Mouse (Mus musculus) lung, postnatal 25 days (tissue): ENCODE measurements at regions not wholly inside any gene's neighbourhood (a gene's known extent, or its start where the extent isn't known, plus 50 kb on each side); places are given as distances from the start of the nearest gene placed in this dataset.

ENCODE experiments used
- DNase-seq: peaks from one replicate; pipeline ENCODE4 v3.0.0; 2022; ENCODE audit warnings: low spot score

- no peak for DNase-seq
Observed at GRCm38 (mm10) chr5:118353689-118354088, 108.7 kb downstream of the 2410131K14Rik start.

GRCm38 (mm10) chr5:118354127-118354526 lies 109.1 kb downstream of the 2410131K14Rik start:
- DNase-seq, result no peak

DNA sequence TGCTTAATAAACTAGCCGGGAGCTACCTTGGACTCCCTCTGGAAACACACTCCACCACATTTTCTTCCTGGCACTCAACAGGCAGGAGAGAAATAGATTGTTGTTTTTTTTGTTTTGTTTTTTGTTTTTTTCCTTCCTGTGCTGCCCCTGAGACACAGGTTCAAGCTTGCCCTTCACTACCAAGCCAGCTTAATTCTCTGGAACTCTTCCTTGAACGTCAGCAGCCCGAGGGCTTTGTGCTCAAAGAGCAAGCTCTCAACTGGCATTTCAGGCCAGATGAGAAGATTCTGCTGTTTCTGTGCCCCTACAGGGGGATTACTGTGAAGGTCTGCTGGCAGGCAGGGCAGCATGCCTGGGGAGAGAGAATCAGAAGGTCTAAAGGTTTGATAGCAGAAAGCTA lies 109.8 kb downstream of the 2410131K14Rik start:
- DNase-seq, result no peak

DNA sequence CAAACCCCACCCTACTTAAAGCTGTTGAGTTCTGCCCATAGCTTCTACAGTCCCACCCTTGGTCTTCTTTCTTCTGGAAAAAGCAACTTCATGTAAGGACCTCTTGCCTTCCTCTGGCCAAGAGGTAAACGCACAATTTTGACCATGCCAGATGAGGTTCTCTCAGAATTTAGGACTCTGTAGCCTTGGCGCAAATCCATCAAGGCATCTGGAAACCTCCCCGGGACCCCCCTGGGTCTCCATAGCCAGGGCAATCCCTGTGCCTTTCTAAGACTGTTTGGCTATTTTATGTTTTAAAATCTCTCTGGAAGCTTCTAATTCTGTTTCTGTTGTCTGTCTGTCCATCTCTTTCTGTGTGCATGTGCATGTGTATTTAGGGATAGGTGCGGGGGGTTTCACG lies 110.3 kb downstream of the 2410131K14Rik start:
- no peak for DNase-seq

DNA sequence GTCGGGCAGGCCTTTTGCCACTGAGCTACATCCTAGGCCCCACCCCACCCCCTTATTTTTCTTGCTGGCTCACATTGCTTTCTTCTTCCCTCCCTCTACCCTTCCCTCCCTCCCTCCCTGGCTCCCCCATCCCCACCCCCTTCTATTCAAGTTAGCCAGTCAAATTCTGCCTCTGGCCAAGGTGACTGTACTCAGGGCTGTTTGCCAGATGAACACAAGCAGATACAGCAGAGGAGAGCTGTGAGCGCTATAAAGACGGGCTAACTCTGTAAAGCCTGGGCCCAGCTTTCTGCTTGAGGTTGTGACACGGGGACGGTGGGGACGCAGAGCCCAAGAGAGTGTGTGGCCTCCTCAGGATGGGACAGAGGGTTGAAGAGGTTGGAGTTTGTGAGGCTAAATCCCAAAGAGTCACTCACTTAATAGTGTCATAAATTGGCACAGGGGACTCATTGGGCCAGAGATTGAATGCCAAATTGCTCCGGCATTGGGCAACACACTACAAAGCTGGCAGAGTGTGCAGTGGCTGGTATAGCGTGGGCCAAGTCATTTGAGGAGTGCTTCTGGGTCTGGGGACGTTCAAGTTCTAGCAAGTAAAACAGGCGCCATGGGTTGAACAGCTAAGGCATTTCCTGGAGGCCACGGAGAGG lies 110.8 kb downstream of the 2410131K14Rik start:
- peak; percentile 63 for DNase-seq

DNA sequence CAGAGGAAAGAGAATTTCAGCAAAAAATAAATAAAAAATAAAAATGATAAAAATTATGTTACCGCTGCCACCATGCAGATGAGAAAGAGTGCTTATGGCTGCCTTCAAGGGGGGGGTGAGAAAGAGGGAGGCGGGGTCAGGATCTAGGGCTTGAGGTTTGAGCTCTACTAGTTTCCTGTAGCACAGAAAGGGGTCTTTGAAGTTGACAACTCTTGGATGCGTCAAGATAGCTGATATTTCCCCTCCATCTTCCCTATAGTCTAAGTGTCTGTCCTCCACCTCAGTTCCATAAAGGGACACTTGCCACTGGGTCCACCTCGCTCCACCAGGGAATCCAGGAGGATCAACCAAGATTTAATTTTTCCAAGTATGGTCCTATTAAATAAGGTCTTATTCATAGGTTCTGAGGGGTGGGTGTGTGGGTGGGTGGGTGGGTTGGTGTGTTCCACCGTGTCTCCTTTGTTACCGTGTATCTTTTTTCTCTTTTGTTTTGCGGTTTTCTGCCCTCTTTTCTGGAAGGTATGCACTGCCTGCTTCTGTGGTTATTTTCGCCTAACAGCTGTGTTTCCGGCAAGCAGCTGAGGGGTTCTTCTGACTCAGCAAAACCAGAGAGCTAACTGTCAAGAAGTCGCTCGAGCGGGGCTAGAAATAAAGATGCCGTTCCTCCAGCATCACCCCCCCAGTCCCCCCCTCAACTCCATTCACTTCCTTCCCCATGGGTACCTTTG lies 114.8 kb downstream of the 2410131K14Rik start:
- DNase-seq, result no peak

GRCm38 (mm10) chr5:118360374-118361064 lies 115.5 kb downstream of the 2410131K14Rik start:
- no peak for DNase-seq

- no peak for DNase-seq
Observed at GRCm38 (mm10) chr5:118361133-118361852, 116.3 kb downstream of the 2410131K14Rik start.

- DNase-seq, result no peak
Observed at GRCm38 (mm10) chr5:118361853-118362406, 116.9 kb downstream of the 2410131K14Rik start.

- no peak for DNase-seq
Observed at GRCm38 (mm10) chr5:118362738-118363137, 117.7 kb downstream of the 2410131K14Rik start.

GRCm38 (mm10) chr5:118363154-118363553 lies 118.1 kb downstream of the 2410131K14Rik start:
- DNase-seq, result no peak

GRCm38 (mm10) chr5:118364646-118365045 lies 119.6 kb downstream of the 2410131K14Rik start:
- DNase-seq, result no peak

DNA sequence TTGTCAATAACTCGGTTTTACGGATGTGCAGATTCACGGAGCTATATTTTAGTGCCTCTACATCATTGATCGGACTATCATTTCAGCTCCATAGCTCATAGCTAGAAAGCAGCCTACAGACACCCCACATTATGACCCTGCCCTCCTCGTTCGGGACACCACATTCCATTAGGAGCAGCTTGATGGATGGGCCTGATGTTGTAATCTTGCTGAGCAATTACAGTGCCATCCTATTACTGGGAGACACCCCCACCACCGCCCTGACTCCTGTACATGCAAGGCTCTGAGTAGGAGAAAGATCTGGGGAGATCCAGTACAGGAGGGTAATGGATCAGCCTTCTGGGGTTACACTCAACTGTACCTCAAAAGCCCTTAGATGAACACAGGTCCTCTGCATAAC lies 120.2 kb downstream of the 2410131K14Rik start:
- DNase-seq, result no peak

DNA sequence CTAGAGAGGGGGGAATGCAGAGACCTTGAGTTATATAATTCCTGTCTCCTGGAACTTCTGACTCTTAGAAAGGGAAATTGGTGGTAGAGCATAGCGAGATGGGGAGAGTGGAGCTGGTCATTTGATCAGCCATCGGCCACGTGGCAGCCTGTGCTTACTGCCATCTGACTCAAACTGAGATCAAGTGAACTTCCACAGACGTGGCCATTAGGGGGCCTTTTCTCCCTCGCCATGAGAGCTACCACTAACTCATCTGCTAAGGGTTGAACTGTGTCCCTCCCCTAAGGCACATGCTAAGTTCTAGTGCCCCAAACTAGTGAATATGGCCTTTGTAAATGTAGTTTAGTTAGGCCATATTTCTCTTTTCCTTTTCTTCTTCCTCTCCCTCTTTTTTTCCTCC lies 120.6 kb downstream of the 2410131K14Rik start:
- no peak for DNase-seq

DNA sequence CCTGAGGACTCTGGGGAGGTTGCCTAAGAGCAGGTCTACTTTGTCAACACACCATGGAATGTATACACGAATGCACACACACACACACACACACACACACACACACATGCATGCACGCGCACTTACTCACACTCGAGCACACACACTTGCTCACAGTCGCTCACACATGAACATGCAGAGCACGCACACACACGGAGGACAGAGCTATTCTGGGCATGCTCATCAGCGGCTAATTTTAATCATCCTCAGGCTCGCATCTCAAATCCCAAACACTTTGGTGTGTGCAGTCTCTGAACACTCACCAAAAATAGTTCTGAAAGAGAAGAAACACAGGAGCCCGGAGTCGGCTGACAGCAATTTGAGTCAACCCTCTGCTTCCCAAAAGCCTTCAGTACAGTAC lies 122.0 kb downstream of the 2410131K14Rik start:
- DNase-seq, result no peak

- no peak for DNase-seq
Observed at GRCm38 (mm10) chr5:118373581-118373981, 128.6 kb downstream of the 2410131K14Rik start.

- peak; percentile 82 for DNase-seq
Observed at GRCm38 (mm10) chr5:118374968-118375367, 129.9 kb downstream of the 2410131K14Rik start.

- no peak for DNase-seq
Observed at GRCm38 (mm10) chr5:118375916-118376315, 130.9 kb downstream of the 2410131K14Rik start.

GRCm38 (mm10) chr5:118376478-118376877 lies 131.5 kb downstream of the 2410131K14Rik start:
- no peak for DNase-seq

- DNase-seq, result no peak
Observed at GRCm38 (mm10) chr5:118377402-118377848, 132.4 kb downstream of the 2410131K14Rik start.

DNA sequence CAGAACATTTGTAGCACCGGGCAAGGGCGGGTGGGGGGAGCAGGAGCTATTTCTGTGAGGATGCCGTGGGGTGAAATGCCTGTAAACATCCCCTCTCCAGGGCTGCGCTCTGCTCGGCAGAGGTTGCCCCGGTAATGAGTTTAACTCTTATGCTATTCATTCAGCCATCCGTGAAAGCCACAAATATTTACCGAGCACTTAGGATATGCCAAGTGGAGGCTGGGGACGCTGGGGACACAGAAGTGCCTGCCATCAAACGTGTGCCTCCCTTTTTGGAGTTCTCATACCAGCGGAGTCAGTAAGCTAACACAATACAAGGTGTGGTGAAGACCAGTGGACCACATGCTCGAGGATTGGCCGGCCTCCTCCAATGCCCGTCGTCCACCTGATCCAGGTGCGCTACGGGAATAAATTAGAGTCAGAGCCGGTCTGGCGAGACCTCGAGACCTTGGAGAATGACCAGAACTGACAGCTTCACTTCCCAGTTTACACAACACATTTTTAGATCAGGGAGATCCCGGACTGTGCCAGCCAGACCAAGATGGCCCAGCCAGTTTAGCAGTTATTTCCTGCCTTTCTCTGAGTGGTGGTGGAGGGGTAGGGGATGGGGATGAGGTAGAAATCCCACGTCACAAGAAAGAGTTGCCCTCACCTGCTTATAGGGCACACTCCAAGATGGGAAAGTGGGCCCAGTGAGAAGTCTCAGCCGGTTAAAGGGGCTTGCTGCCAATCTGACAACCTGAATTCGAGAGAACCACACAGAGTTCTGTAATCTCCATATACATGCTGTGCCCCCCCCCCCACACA lies 134.4 kb downstream of the 2410131K14Rik start:
- DNase-seq, result peak; percentile 88
